Mouse (Mus musculus) thymus, adult 2 months (tissue): ENCODE results near the gene Med20. TPM values are rescaled to one million over a fixed set of nuclear protein-coding genes. Genes with fewer than 3 reads are reported as not detected.

Experiments
- DNase-seq: peaks from one replicate; pipeline ENCODE4 v3.0.0; 2021
- H3K27ac ChIP-seq: fragments of 200-500 bp; 2 replicates; pipeline ENCODE4 v1.5.1; 2012; ENCODE audit warnings: low read length, control low read depth; ENCODE audit not compliant: control insufficient read depth, insufficient read depth
- H3K27me3 ChIP-seq: fragments of 200-500 bp; 2 replicates; pipeline ENCODE4 v1.6.1; 2012; ENCODE audit warnings: mild to moderate bottlenecking, low read length, moderate library complexity, mixed read lengths; ENCODE audit not compliant: control insufficient read depth, insufficient read depth
- H3K36me3 ChIP-seq: fragments of 200-500 bp; 2 replicates; pipeline ENCODE4 v1.6.1; 2012; ENCODE audit warnings: mild to moderate bottlenecking, low read length, moderate library complexity; ENCODE audit not compliant: control insufficient read depth, insufficient read depth
- H3K4me1 ChIP-seq: fragments of 200-500 bp; replicated peaks from 2 replicates; pipeline ENCODE4 v1.6.1; 2012; ENCODE audit warnings: low read length; ENCODE audit not compliant: control insufficient read depth, insufficient read depth
- H3K4me3 ChIP-seq: fragments of 200-500 bp; 2 replicates; pipeline ENCODE4 v1.5.1; 2012; ENCODE audit warnings: mild to moderate bottlenecking, low read length, control low read depth, moderate library complexity; ENCODE audit not compliant: control insufficient read depth, insufficient read depth
- CTCF ChIP-seq: fragments of 200-500 bp; IDR thresholded peaks from 2 replicates; pipeline ENCODE4 v1.5.1; 2012; ENCODE audit warnings: mild to moderate bottlenecking, control low read depth, low read length, moderate library complexity, borderline replicate concordance; ENCODE audit not compliant: control insufficient read depth, poor library complexity, insufficient read depth; ENCODE audit errors: extremely low read depth
- POLR2A ChIP-seq: fragments of 200-500 bp; IDR thresholded peaks from 2 replicates; pipeline ENCODE4 v1.6.1; 2012; ENCODE audit warnings: mild to moderate bottlenecking, low read length, control low read depth, moderate library complexity; ENCODE audit not compliant: control insufficient read depth, poor library complexity, insufficient read depth; ENCODE audit errors: extremely low read depth
- WGBS: fragments of 180-500 bp; shearing (Covaris S2); methylation state at CpG from one replicate; pipeline ENCODE4 v1.1.7; 2018; 5-methylcytosine and 5-hydroxymethylcytosine counted together
- polyA plus RNA-seq: library from polyadenylated mRNA; depleted of rRNA; stranded (reverse); fragments of >200 nt; gene quantifications from 2 replicates; pipeline ENCODE4 v1.2.3, GENCODE M21; 2012

Med20 gene
- polyA plus RNA-seq, 1 experiment, result 56.4 TPM

DNA sequence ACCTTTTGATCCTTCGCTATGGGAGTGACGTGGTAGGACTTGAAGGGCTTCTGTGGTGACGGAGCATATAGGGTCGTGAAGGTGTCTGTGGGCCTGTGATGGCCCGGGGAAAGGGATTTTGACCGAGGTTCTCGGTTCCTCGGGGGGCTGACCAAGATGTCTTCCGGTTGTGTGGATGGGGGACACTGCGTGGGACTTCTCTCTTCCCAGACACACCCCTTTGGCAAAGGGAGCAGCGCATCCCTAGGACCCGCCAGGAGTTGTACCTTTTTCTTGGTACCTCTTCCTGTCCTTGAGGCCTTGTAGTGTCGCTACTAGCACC is 240 bp downstream of the Med20 start:
- Histone ChIP-seq H3K4me3 (peak overlapping the region; percentile 74), H3K4me1 (peaks cover 10% of the 10 kb centered on the region), H3K27me3 (no peaks in the 10 kb centered on the region), H3K36me3 (no peaks in the 10 kb centered on the region; the same call in 1 of the 2 replicates), H3K27ac (no peak overlapping the region; the same call in 1 of the 2 replicates)
- TF ChIP-seq POLR2A (no peak), CTCF (no peak)
- DNase-seq, result no peak
- 1% methylated on average over 13 of the region's 13 CpGs for WGBS

DNA sequence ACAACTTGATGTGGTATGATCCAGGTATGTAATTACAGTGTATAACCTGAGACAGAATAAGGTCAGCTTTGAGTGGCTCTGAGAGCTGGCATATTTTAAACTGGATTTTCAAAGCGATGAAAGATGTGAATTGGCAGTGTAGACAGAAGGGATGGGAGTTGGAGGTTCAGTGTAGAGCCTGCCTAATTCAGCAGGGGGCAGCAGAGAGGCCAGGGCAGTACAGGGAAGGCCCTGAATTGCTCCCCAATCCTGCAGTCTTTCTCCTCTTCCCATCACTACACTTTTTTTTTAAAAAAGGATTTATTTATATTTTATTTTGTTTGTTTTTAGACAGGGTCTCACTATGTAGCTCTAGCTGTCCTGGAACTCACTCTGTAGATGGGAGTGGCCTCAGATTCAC is 2.6 kb downstream of the Med20 start:
- WGBS, result 82% methylated on average over 1 of the region's 1 CpGs

DNA sequence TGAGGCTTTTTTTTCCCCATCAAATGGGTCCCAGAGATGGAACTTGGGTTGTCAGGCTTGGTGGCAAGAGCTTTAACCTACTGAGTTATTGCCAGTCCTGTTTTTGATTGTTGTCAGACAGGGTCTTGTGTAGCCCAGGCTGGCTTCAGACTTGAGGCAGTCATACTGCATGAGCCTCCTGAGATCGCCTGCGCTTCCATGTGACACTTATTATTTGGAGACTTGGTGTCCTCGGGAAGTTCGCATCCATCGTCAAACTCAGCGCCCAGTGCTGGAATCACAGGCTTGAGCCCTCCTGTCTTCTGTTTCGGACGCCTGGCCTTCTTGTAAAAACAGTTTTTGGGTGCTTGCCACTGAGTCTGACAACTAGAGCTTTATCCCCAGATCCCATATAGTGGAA is 4.7 kb downstream of the Med20 start:
- Histone ChIP-seq H3K27me3 (no peaks in the 10 kb centered on the region), H3K27ac (no peak overlapping the region), H3K4me3 (no peak overlapping the region), H3K4me1 (peaks cover 10% of the 10 kb centered on the region), H3K36me3 (peaks cover 3% of the 10 kb centered on the region)
- no peak for DNase-seq
- WGBS, result 96% methylated on average over 8 of the region's 8 CpGs
- TF ChIP-seq POLR2A, result no peak
- TF ChIP-seq CTCF, result no peak

More for the DNA sequence above, 2.6 kb downstream of the Med20 start:
- TF ChIP-seq CTCF, result no peak
- TF ChIP-seq POLR2A, result no peak
- H3K4me1 ChIP-seq, result peaks cover 10% of the 10 kb centered on the region
- H3K36me3 ChIP-seq, result peaks cover 2% of the 10 kb centered on the region; the same call in 1 of the 2 replicates
- no peak overlapping the region for H3K4me3 ChIP-seq
- H3K27ac ChIP-seq, result no peak overlapping the region
- H3K27me3 ChIP-seq, result no peaks in the 10 kb centered on the region
- DNase-seq, result peak; percentile 58

DNA sequence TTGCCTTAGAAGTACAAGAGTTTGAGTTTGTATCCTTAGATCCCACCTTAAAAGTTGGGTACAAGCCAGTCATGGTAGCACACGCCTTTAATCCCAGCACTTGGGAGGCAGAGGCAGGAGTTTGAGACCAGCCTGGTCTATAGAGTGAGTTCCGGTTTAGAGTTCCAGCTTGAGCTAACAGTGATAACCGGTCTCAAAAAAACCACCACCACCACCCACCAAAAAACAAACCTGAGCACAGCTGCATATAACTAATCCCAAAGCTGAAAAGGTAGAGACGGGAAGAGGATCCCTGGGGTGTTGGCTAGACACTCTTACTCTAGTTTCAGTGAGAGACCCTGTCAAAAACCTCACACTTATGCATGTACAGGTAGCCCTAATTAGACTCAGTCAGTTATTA is 5.3 kb downstream of the Med20 start:
- peaks cover 4% of the 10 kb centered on the region for H3K36me3 ChIP-seq
- peaks cover 10% of the 10 kb centered on the region for H3K4me1 ChIP-seq
- no peak overlapping the region for H3K4me3 ChIP-seq
- no peak for DNase-seq
- TF ChIP-seq CTCF, result no peak
- no peak for TF ChIP-seq POLR2A
- no peaks in the 10 kb centered on the region for H3K27me3 ChIP-seq
- H3K27ac ChIP-seq, result no peak overlapping the region
- WGBS, result 97% methylated on average over 4 of the region's 4 CpGs

DNA sequence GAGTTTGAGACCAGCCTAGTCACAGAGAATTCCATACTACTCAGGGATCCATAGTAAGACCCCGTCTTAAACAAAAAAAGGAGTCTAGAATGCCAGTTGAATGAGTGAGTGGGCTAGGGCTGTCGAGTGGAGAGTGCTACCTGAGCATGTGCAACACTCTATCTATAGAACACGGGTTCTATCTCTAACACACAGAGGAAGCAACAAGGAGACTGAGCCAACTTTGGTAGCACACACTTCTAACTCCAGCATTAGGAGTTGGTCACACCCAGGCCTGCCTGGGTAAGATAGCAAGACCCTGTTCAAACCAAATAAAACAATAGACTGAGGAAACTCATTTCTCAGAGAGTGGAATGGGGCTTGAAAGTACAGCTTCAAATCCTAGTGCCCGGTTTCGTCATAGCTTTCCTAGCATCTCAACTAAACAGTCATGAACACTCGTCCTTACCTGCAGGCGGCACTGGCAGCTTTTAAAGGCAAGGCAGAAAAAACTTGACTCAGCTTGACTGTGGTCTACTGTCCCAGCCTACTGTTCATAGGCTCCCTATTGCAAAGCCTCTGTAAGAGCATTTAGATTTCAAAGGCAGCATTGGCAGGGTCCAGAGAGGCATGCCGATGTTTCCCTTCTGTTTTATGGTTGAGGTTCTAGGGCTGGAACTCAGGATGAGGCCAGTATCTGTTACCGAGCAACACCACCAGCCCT is 6.4 kb downstream of the Med20 start:
- no peak for TF ChIP-seq CTCF
- WGBS, result 97% methylated on average over 9 of the region's 9 CpGs
- Histone ChIP-seq H3K4me3 (no peak overlapping the region), H3K27ac (no peak overlapping the region), H3K27me3 (no peaks in the 10 kb centered on the region), H3K36me3 (peaks cover 15% of the 10 kb centered on the region), H3K4me1 (peaks cover 1% of the 10 kb centered on the region; the same call in 1 of the 2 replicates)
- DNase-seq, result no peak

DNA sequence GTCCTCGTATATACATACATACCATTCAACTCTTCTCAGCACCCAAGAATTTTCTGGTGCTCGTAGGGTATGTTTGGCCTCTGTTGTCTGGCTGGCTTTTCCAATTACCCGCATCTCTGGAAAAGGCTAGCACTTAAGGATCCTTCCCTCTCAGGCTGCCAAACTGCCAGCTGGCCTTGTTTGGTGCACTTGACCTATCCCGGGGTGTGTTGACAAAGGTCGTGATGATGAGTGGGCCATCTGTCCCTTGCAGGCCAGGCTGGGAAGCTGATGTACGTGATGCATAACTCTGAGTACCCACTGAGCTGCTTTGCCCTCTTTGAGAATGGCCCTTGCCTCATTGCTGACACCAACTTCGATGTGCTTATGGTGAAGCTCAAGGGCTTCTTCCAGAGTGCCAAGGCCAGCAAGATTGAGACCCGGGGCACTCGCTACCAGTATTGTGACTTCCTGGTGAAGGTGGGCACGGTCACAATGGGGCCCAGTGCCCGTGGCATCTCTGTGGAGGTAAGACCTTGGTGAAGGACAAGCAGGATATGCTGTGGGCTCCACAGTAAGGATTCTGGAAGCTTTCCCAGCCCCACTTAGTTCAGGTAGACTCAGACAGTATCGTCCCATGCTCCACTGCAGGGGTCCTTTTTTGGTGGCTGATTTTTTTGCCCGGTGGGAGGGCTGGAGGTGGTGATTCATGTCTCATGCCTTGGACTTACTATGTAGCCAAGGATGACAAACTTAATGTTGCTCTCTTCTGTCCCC is 7.4 kb downstream of the Med20 start:
- TF ChIP-seq POLR2A (no peak), CTCF (no peak)
- WGBS, result 97% methylated on average over 13 of the region's 13 CpGs
- peaks cover 25% of the 10 kb centered on the region for H3K36me3 ChIP-seq
- no peaks in the 10 kb centered on the region for H3K4me1 ChIP-seq
- no peak overlapping the region for H3K4me3 ChIP-seq
- H3K27ac ChIP-seq, result no peak overlapping the region
- no peak for DNase-seq
- no peaks in the 10 kb centered on the region for H3K27me3 ChIP-seq
